Mouse (Mus musculus): Measurements from ENCODE around the gene Dmrta1. TPM values are rescaled to one million over a fixed set of nuclear protein-coding genes. Genes with fewer than 3 reads are reported as not detected.

Gene Dmrta1
- polyA plus RNA-seq (2015; fragmentation: Nextera tagmentation; extraction: Ambion mirVana) = 0.53 and 0.98 TPM in 2 replicates

DNA sequence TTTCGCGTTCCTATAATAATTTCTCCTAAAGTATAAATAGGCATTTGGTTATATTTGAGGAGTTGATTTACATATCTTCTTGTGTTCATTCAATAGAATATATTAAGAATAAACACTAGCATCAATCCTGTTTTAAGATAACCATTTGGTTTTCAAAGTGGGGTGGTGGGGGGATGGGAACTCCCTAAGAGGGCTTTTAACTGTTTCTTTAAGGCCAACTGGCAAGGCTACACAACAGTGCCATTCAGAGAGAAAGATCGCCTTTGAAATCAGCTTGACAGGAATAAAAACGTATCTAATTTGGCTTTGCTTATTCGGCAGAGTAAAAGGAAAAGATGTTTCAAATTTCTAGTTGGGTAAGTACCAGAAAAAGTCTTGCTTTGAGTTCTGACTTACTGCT lies at the start of gene Dmrta1:
TSS of gene Dmrta1 (plus strand) at position 242 of the 400 bp plus-strand sequence.
- Histone ChIP-seq H3K4me1 (no peaks in the 10 kb centered on the region; the same call in 1 of the 2 replicates), H3K4me2 (no peak within 1 kb of the TSS), H3K9ac (no peak within 1 kb of the TSS), H3K36me3 (no peaks in the 10 kb centered on the region), H3K9me3 (no peaks in the 10 kb centered on the region), H3K4me3 (no peak within 1 kb of the TSS), H3K27ac (peak within 1 kb of the TSS; percentile 7; the same call in 1 of the 2 replicates), H3K27me3 (no peaks in the 10 kb centered on the region)
- 42% methylated on average over 5 of the region's 5 CpGs for WGBS
- no peak for ATAC-seq (ENCODE audit: insufficient number of reproducible peaks, insufficient read depth, low FRiP score, low TSS enrichment, low read depth)

- Histone ChIP-seq H3K4me1 (no peaks in the 10 kb centered on the region), H3K9me3 (no peaks in the 10 kb centered on the region), H3K4me2 (no peak overlapping the region), H3K9ac (no peak overlapping the region), H3K36me3 (no peaks in the 10 kb centered on the region), H3K27me3 (no peaks in the 10 kb centered on the region), H3K27ac (no peak overlapping the region), H3K4me3 (no peak overlapping the region)
- WGBS = 60% methylated on average over 3 of the region's 3 CpGs
- ATAC-seq (ENCODE audit: insufficient number of reproducible peaks, insufficient read depth, low FRiP score, low TSS enrichment, low read depth) = no peak
These were observed 48.7 kb upstream of the Dmrta1 start for GRCm38 (mm10) chr4:89630374-89631079.

DNA sequence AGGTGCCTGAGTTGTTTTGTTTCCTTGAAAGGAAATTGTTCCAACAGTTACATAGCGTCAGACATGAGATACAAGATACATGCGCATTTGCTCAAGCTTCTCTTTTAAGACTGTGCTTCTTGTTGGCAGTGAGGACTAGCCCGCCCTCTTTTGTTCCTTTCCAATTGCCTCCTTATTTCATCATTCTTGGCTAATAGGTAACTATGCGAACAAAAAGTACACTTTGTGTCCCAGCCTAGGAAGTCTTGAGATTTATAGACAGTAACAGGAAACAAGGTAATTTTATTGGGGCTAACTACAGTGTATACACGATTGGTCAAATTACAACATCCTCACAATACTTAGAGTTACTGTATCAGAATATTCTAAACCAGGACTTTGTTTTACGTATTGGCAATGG lies 47.7 kb upstream of the Dmrta1 start:
- Histone ChIP-seq H3K9ac (no peak overlapping the region), H3K27ac (no peak overlapping the region), H3K4me1 (no peaks in the 10 kb centered on the region), H3K4me3 (no peak overlapping the region), H3K36me3 (no peaks in the 10 kb centered on the region), H3K9me3 (no peaks in the 10 kb centered on the region), H3K4me2 (no peak overlapping the region), H3K27me3 (no peaks in the 10 kb centered on the region)
- no peak for ATAC-seq (ENCODE audit: insufficient number of reproducible peaks, insufficient read depth, low FRiP score, low TSS enrichment, low read depth)
- WGBS = 75% methylated on average over 6 of the region's 6 CpGs

DNA sequence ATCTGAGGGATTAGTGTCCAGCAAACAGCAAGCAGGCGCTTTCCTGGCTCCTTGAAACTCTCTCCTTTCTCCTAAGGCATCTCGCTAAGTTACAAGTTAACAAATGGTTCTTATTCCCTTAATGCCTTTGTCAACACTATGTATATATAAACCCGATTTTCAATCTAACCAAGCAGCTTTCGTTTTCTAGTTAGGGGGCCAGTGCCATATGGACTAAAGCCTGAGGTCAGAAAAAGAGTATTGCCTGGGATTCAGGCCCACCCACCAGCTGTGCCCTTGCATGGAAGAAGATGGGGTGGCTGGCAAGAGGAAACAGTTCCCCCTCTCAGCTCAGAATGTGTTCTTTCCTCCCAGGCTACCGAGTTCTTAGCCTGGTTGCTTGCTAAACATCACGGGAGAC lies 40.6 kb upstream of the Dmrta1 start:
- H3K9me3 ChIP-seq = no peaks in the 10 kb centered on the region
- no peak overlapping the region for H3K4me2 ChIP-seq
- no peak overlapping the region for H3K9ac ChIP-seq
- no peak for ATAC-seq (ENCODE audit: insufficient number of reproducible peaks, insufficient read depth, low FRiP score, low TSS enrichment, low read depth)
- WGBS = 32% methylated on average over 6 of the region's 6 CpGs
- H3K27ac ChIP-seq = no peak overlapping the region
- H3K27me3 ChIP-seq = no peaks in the 10 kb centered on the region
- H3K4me3 ChIP-seq = no peak overlapping the region
- H3K4me1 ChIP-seq = no peaks in the 10 kb centered on the region
- no peaks in the 10 kb centered on the region for H3K36me3 ChIP-seq

GRCm38 (mm10) chr4:89644235-89645115 lies 34.8 kb upstream of the Dmrta1 start:
- Histone ChIP-seq H3K4me1 (no peaks in the 10 kb centered on the region), H3K27ac (no peak overlapping the region), H3K4me3 (no peak overlapping the region), H3K27me3 (no peaks in the 10 kb centered on the region), H3K4me2 (no peak overlapping the region), H3K9ac (no peak overlapping the region), H3K9me3 (no peaks in the 10 kb centered on the region), H3K36me3 (no peaks in the 10 kb centered on the region)
- 54% methylated on average over 9 of the region's 9 CpGs for WGBS
- peak; percentile 43; the same call in 1 of the 2 replicates for ATAC-seq (ENCODE audit: insufficient number of reproducible peaks, insufficient read depth, low FRiP score, low TSS enrichment, low read depth)

- no peak overlapping the region; the same call in 1 of the 2 replicates for H3K27ac ChIP-seq
- H3K27me3 ChIP-seq = no peaks in the 10 kb centered on the region
- no peak overlapping the region for H3K4me3 ChIP-seq
- no peaks in the 10 kb centered on the region for H3K36me3 ChIP-seq
- no peaks in the 10 kb centered on the region for H3K4me1 ChIP-seq
- H3K9me3 ChIP-seq = no peaks in the 10 kb centered on the region
- H3K9ac ChIP-seq = no peak overlapping the region
- WGBS = 60% methylated on average over 20 of the region's 20 CpGs
- H3K4me2 ChIP-seq = no peak overlapping the region
- ATAC-seq (ENCODE audit: insufficient number of reproducible peaks, insufficient read depth, low FRiP score, low TSS enrichment, low read depth) = no peak; the same call in 1 of the 2 replicates
These were observed 28.6 kb upstream of the Dmrta1 start for GRCm38 (mm10) chr4:89650352-89651311.

GRCm38 (mm10) chr4:89651312-89651686 lies 27.9 kb upstream of the Dmrta1 start:
- H3K4me2 ChIP-seq = no peak overlapping the region
- H3K9ac ChIP-seq = no peak overlapping the region
- no peak overlapping the region for H3K27ac ChIP-seq
- no peaks in the 10 kb centered on the region for H3K36me3 ChIP-seq
- no peak for ATAC-seq (ENCODE audit: insufficient number of reproducible peaks, insufficient read depth, low FRiP score, low TSS enrichment, low read depth)
- no peaks in the 10 kb centered on the region for H3K4me1 ChIP-seq
- H3K9me3 ChIP-seq = no peaks in the 10 kb centered on the region
- no peak overlapping the region for H3K4me3 ChIP-seq
- 51% methylated on average over 2 of the region's 2 CpGs for WGBS
- H3K27me3 ChIP-seq = no peaks in the 10 kb centered on the region

GRCm38 (mm10) chr4:89651779-89652178 lies 27.5 kb upstream of the Dmrta1 start:
- H3K9ac ChIP-seq = no peak overlapping the region
- no peaks in the 10 kb centered on the region for H3K4me1 ChIP-seq
- no peak overlapping the region for H3K4me3 ChIP-seq
- H3K36me3 ChIP-seq = no peaks in the 10 kb centered on the region
- WGBS = 77% methylated on average over 1 of the region's 1 CpGs
- no peak for ATAC-seq (ENCODE audit: insufficient number of reproducible peaks, insufficient read depth, low FRiP score, low TSS enrichment, low read depth)
- no peaks in the 10 kb centered on the region for H3K9me3 ChIP-seq
- no peak overlapping the region for H3K4me2 ChIP-seq
- H3K27me3 ChIP-seq = no peaks in the 10 kb centered on the region
- no peak overlapping the region for H3K27ac ChIP-seq

GRCm38 (mm10) chr4:89663406-89663805 lies 15.8 kb upstream of the Dmrta1 start:
- no peaks in the 10 kb centered on the region for H3K27me3 ChIP-seq
- WGBS = 70% methylated on average over 2 of the region's 2 CpGs
- H3K27ac ChIP-seq = no peak overlapping the region
- H3K9me3 ChIP-seq = no peaks in the 10 kb centered on the region
- ATAC-seq (ENCODE audit: insufficient number of reproducible peaks, insufficient read depth, low FRiP score, low TSS enrichment, low read depth) = no peak
- H3K4me1 ChIP-seq = no peaks in the 10 kb centered on the region
- H3K9ac ChIP-seq = no peak overlapping the region
- no peaks in the 10 kb centered on the region for H3K36me3 ChIP-seq
- H3K4me2 ChIP-seq = no peak overlapping the region
- no peak overlapping the region for H3K4me3 ChIP-seq

DNA sequence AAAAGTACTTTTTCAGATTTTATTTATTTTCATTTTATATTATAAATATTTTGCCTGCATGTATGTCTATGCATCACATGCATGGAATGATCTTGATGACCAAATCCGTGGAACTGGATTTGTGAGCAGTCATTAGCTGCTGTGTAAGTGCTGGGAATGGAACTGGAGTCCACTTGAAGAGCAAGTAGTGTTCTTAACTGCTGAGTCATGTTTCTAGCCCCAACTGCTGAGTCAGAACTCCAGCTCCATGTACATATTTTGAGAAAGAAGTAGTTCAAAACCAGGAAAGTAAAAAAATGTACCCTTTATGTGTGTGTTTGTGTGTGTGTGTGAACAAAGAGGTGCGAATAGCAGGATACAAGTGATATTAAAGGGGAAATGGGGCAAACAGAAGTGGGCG lies 4.5 kb upstream of the Dmrta1 start:
- 83% methylated on average over 3 of the region's 3 CpGs for WGBS
- H3K9ac ChIP-seq = no peak overlapping the region
- H3K4me2 ChIP-seq = no peak overlapping the region
- H3K4me1 ChIP-seq = no peaks in the 10 kb centered on the region; the same call in 1 of the 2 replicates
- H3K9me3 ChIP-seq = no peaks in the 10 kb centered on the region
- no peak overlapping the region for H3K27ac ChIP-seq
- ATAC-seq (ENCODE audit: insufficient number of reproducible peaks, insufficient read depth, low FRiP score, low TSS enrichment, low read depth) = no peak
- H3K36me3 ChIP-seq = no peaks in the 10 kb centered on the region
- H3K4me3 ChIP-seq = no peak overlapping the region
- H3K27me3 ChIP-seq = no peaks in the 10 kb centered on the region

DNA sequence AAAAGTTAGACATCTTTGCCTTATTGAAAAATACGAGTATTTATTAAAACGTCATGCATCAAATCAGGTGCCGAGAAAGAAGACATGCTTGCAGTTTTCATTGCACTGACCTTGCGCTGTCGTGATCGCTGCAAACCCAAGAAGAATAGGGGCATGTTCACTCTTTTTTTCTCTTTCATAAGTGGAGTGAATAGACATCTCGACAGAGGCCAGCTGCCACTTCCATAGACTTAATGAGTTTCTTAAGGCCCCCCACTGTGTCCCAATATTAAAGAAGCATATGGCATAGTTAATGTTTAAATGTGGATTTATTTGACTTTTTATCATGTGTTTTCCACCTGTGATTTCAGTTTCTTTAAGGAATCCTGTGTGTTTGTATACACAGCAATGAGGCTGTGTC lies 1.3 kb upstream of the Dmrta1 start:
- no peaks in the 10 kb centered on the region for H3K27me3 ChIP-seq
- no peaks in the 10 kb centered on the region for H3K9me3 ChIP-seq
- H3K4me1 ChIP-seq = no peaks in the 10 kb centered on the region; the same call in 1 of the 2 replicates
- no peaks in the 10 kb centered on the region for H3K36me3 ChIP-seq
- H3K4me2 ChIP-seq = no peak overlapping the region
- H3K4me3 ChIP-seq = no peak overlapping the region
- H3K9ac ChIP-seq = no peak overlapping the region
- WGBS = 86% methylated on average over 7 of the region's 7 CpGs
- no peak overlapping the region for H3K27ac ChIP-seq
- ATAC-seq (ENCODE audit: insufficient number of reproducible peaks, insufficient read depth, low FRiP score, low TSS enrichment, low read depth) = no peak

Data from embryonic facial prominence, embryonic 13.5 days (tissue).